Mouse (Mus musculus) urinary bladder, adult 18-20 months (tissue): Measurements from ENCODE around the gene Dynll1.

ENCODE experiments used
- DNase-seq, 2 experiments: peaks; one replicate each; pipeline ENCODE4 v3.0.0; 2022; ENCODE audit warnings: low spot score in 2 of 2, mixed read lengths in 2 of 2

Dynll1 gene

GRCm38 (mm10) chr5:115268266-115268665 lies 32.5 kb downstream of the Dynll1 start:
- no peak for DNase-seq

GRCm38 (mm10) chr5:115267469-115268045 lies 33.2 kb downstream of the Dynll1 start:
- DNase-seq, result no peak

- no peak for DNase-seq
Observed at GRCm38 (mm10) chr5:115266787-115267468, 33.9 kb downstream of the Dynll1 start.

DNA sequence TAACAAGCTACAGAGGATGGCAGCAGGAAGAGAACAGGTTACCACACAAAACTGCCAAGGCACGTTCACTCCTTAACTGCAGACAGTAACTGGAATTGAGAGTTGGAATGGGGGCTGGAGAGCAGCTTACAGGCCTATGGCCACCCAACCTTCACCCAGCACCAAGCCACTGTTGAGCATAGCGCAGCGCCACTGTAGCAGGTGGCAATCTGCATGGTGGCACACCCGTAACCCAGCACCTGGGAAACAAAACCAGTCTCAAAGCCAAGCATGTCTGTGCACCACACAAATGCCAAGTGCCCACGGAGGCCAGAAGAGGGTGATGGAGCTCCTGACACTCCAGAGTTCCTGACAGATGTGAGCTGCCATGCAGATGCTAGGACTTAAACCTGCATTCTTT lies 34.5 kb downstream of the Dynll1 start:
- DNase-seq, result no peak

GRCm38 (mm10) chr5:115262502-115263291 lies 38.1 kb downstream of the Dynll1 start:
- DNase-seq, result no peak

GRCm38 (mm10) chr5:115261880-115262279 lies 38.9 kb downstream of the Dynll1 start:
- DNase-seq, result no peak

DNA sequence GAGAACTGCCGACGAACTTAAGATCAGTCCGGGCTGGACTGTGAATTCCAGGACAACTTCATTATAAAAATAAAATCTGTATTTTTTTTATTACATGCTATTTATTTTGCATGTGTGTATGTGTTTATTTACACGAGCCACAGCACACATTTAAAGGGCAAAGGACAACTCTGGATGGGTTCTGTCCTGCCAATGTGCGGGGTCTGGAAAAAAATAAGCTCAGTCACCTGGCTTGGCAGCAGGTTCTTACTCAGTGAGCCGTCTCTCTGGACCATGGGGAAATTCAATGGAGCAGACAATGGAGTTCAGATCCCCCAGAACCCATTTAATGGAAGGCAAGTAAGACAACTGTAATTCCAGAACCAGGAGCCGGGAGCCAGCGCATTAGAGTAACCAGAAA lies 39.7 kb downstream of the Dynll1 start:
- no peak for DNase-seq

DNA sequence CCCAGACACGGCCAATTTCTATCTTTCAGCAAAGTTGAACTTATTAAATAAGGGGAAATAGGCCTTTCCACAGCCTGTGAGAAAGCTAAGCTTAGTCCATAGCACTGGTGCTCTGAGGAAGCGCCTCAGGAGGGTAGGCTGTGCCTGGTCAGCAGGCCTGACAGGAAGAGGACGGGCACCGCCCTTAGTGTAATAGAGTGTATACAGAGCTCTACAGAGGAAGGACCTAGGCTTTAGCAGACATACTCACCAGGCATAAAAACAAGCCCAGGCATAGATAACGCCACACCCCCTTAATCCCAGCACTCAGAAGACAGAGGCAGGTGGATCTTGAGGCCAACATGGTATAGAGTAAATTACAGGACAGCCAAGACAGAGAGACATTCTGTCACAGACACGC lies 40.4 kb downstream of the Dynll1 start:
- DNase-seq, result no peak

GRCm38 (mm10) chr5:115256909-115257546 lies 43.8 kb downstream of the Dynll1 start:
- DNase-seq, result no peak

DNA sequence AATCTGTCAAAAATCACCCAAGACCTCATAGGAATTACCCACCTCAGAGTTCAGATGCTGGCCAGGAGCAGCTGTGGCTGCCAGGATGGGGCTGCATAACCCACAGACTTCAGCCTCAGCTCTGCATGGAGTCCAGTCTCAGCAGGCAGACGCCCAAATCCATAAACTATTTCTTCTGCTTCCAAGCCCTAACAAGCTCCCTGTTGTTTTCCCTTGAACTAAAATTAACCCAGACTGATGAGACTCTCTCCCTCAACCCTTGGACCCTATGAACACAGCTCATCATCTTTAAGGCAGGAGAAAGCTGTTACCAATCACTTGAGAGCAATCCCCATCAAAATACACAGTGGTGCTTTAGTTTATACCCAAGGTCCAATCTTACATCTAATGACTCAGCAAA lies 45.3 kb downstream of the Dynll1 start:
- no peak for DNase-seq
